Mouse (Mus musculus): ENCODE results near the gene Pik3r1.

- TF ChIP-seq EP300 (IDR thresholded peaks at IDR 0.05; ENCODE audit: low read depth) = no peak
- no peak for TF ChIP-seq CTCF (IDR thresholded peaks at IDR 0.05; ENCODE audit: low read depth)
These were observed 10.1 kb downstream of the Pik3r1 start for GRCm38 (mm10) chr13:101757801-101758422.

All from liver, postnatal 0 days (tissue).